Mouse (Mus musculus): ENCODE measurements around the gene Cryba1. TPM values are rescaled to one million over a fixed set of nuclear protein-coding genes. Genes with fewer than 3 reads are reported as not detected.

The Cryba1 gene
- polyA plus RNA-seq (2015; fragmentation: Nextera tagmentation; extraction: Ambion mirVana) = not detected in 2 replicates

DNA sequence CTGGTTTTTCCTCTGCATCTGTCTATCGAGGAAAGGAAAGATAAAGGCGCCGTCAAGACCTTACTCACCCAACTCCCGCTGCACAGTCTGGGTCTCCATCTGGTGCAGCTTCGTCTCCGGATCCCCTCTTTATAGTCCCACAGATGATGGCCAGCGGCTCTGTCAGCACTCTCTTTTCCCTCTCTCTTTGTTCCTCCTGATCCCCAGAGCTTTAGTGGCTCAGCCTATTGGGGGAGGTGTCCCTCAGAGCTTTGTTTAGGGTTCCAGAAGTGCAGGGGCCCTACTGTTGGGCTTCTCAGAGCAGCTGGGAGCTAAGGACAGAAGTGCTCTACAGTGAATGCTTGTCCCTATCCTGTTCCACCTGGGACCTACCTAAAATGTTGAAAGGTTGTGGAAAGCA, at the start of gene Cryba1:
Gene Cryba1 (minus strand): TSS at position 101 of the 400 bp plus-strand sequence.

GRCm38 (mm10) chr11:77762783-77763672, 37.9 kb upstream of the Cryba1 start, which contains the start of gene Myo18a:
Myo18a (plus strand) TSS chr11:77763246.

GRCm38 (mm10) chr11:77685383-77686265, 39.5 kb downstream of the Cryba1 start, which contains the start of gene Nufip2:
Nufip2 (plus strand) TSS chr11:77686155.

Other genes starting within 250 kb of the Cryba1 start
- gene Ankrd13b, start 235.6 kb downstream of the Cryba1 start, polyA plus RNA-seq (2015; fragmentation: Nextera tagmentation; extraction: Ambion mirVana) = 2.1 and 2.9 TPM in 2 replicates
- gene Git1, start 231.7 kb downstream of the Cryba1 start, polyA plus RNA-seq (2015; fragmentation: Nextera tagmentation; extraction: Ambion mirVana) = 5.1 and 6.5 TPM in 2 replicates
- gene Abhd15, start 210.2 kb downstream of the Cryba1 start, polyA plus RNA-seq (2015; fragmentation: Nextera tagmentation; extraction: Ambion mirVana) = 2.4 and 11.6 TPM in 2 replicates
- 17.4 and 24.1 TPM in 2 replicates for gene Trp53i13, start 209.3 kb downstream of the Cryba1 start, polyA plus RNA-seq (2015; fragmentation: Nextera tagmentation; extraction: Ambion mirVana)
- gene Gm10392, start 206.1 kb downstream of the Cryba1 start, polyA plus RNA-seq (2015; fragmentation: Nextera tagmentation; extraction: Ambion mirVana) = 0.18 TPM in 1 of 2 replicates, not detected in the other
- gene Taok1, start 117.5 kb downstream of the Cryba1 start, polyA plus RNA-seq (2015; fragmentation: Nextera tagmentation; extraction: Ambion mirVana) = 12.0 and 14.0 TPM in 2 replicates
- gene Nufip2, start 39.1 kb downstream of the Cryba1 start, polyA plus RNA-seq (2015; fragmentation: Nextera tagmentation; extraction: Ambion mirVana) = 3.0 and 3.3 TPM in 2 replicates
- gene Myo18a, start 38.0 kb upstream of the Cryba1 start, polyA plus RNA-seq (2015; fragmentation: Nextera tagmentation; extraction: Ambion mirVana) = 63.1 and 85.2 TPM in 2 replicates
- 0.21 and 0.27 TPM in 2 replicates for gene Gm10277, start 62.5 kb upstream of the Cryba1 start, polyA plus RNA-seq (2015; fragmentation: Nextera tagmentation; extraction: Ambion mirVana)
- gene Pipox, start 168.8 kb upstream of the Cryba1 start, polyA plus RNA-seq (2015; fragmentation: Nextera tagmentation; extraction: Ambion mirVana) = 0.24 and 0.53 TPM in 2 replicates
- gene Sez6, start 205.5 kb upstream of the Cryba1 start, polyA plus RNA-seq (2015; fragmentation: Nextera tagmentation; extraction: Ambion mirVana) = 0.14 and 0.22 TPM in 2 replicates